In genomic region chr5:104003256-104003931, GRCm38 (mm10) we compare ENCODE assay signal across 11 mouse cellular contexts. TPM values are rescaled to one million over a fixed set of nuclear protein-coding genes. Genes with fewer than 3 reads are reported as not detected.
DNase-seq lines count a peak whose midpoint lies in the region; ATAC-seq lines count a peak whose summit lies in the region.
"Had no signal": no experiment of that assay in that cellular context is flagged by ENCODE, and none has a peak within 500 bp of the region (broad histone marks: within the 10 kb centered on the region; RNA-seq: fewer than 3 reads in every experiment).

No protein-coding gene starts in this region.

- H3K9ac ChIP-seq in embryonic facial prominence, embryonic 11.5 days (replicated peaks; ENCODE audit: low read length): no peak overlapping the region
- no peak overlapping the region for H3K9ac ChIP-seq in hindbrain, embryonic 15.5 days
- H3K9ac ChIP-seq in heart, embryonic 11.5 days (ENCODE audit: low read depth, low read length): no peak overlapping the region

- no peaks in the 10 kb centered on the region for H3K27me3 ChIP-seq in embryonic facial prominence, embryonic 11.5 days (ENCODE audit: control insufficient read depth, insufficient read depth, low read length)
- 0 out of 2 replicates have a peak, but pooled peaks cover 3% of the 10 kb centered on the region for H3K27me3 ChIP-seq in hindbrain, embryonic 15.5 days
- H3K27me3 ChIP-seq in heart, embryonic 11.5 days (ENCODE audit: control insufficient read depth, insufficient read depth, low read length): no peaks in the 10 kb centered on the region

- intact Hi-C loops in left cerebral cortex, postnatal 14 days (cut with DNase I): loop anchor here (5.0 kb wide), 1 partner anchor 34 kb away; no protein-coding TSS in a partner anchor

- H3K4me1 ChIP-seq in embryonic facial prominence, embryonic 11.5 days (ENCODE audit: control insufficient read depth, insufficient read depth, low read length): no peaks in the 10 kb centered on the region
- H3K4me1 ChIP-seq in hindbrain, embryonic 15.5 days (replicated peaks): 0 out of 2 replicates have a peak, but pooled peaks cover 5% of the 10 kb centered on the region
- H3K4me1 ChIP-seq in heart, embryonic 11.5 days (ENCODE audit: control insufficient read depth, insufficient read depth, low read length): no peaks in the 10 kb centered on the region

- DNase-seq in ES-CJ7 (ENCODE audit: low read depth, low spot score): peak; percentile 32
- peak; percentile 33 for DNase-seq in embryonic facial prominence, embryonic 11.5 days (ENCODE audit: low spot score)
- DNase-seq in lung, postnatal 36 days: peak; percentile 59
- DNase-seq in cerebellum, adult 9-10 months: no peak
- DNase-seq in left cerebral cortex, postnatal 14 days (ENCODE audit: low spot score in 2 of 2): no peak
- no peak for DNase-seq in gastrocnemius, postnatal 10 days
- DNase-seq: heart, postnatal 36 days had no signal

- H3K4me2 ChIP-seq in embryonic facial prominence, embryonic 11.5 days (ENCODE audit: low read depth, low read length): peak overlapping the region; percentile 27
- peak overlapping the region; percentile 46 for H3K4me2 ChIP-seq in hindbrain, embryonic 15.5 days
- H3K4me2 ChIP-seq in heart, embryonic 11.5 days: no peak overlapping the region

- 45% methylated on average over 15 of the region's 15 CpGs for WGBS in embryonic facial prominence, embryonic 11.5 days
- 54% methylated on average over 15 of the region's 15 CpGs for WGBS in hindbrain, embryonic 15.5 days
- 51% methylated on average over 15 of the region's 15 CpGs for WGBS in heart, embryonic 11.5 days (ENCODE audit: insufficient replicate concordance)

- H3K36me3 ChIP-seq in embryonic facial prominence, embryonic 11.5 days (replicated peaks; ENCODE audit: control insufficient read depth, insufficient read depth, low read depth, low read length): no peaks in the 10 kb centered on the region
- H3K36me3 ChIP-seq in hindbrain, embryonic 15.5 days: no peaks in the 10 kb centered on the region
- peaks cover 6% of the 10 kb centered on the region; the same call in 1 of the 2 replicates for H3K36me3 ChIP-seq in heart, embryonic 11.5 days (ENCODE audit: control insufficient read depth, insufficient read depth, low read length)

- ATAC-seq in embryonic facial prominence, embryonic 11.5 days (replicated peaks; ENCODE audit: insufficient number of reproducible peaks, low FRiP score, low TSS enrichment, low read depth): no peak
- no peak for ATAC-seq in hindbrain, embryonic 15.5 days (ENCODE audit: low FRiP score, low read depth)
- no peak for ATAC-seq in heart, embryonic 11.5 days (replicated peaks; ENCODE audit: insufficient number of reproducible peaks, low FRiP score, low TSS enrichment)

- H3K4me3 ChIP-seq in embryonic facial prominence, embryonic 11.5 days (ENCODE audit: low read depth, low read length): no peak overlapping the region
- peak overlapping the region; percentile 23 for H3K4me3 ChIP-seq in hindbrain, embryonic 15.5 days
- no peak overlapping the region for H3K4me3 ChIP-seq in heart, embryonic 11.5 days (ENCODE audit: low read depth, low read length)

- no peaks in the 10 kb centered on the region for H3K9me3 ChIP-seq in embryonic facial prominence, embryonic 11.5 days (replicated peaks; ENCODE audit: control insufficient read depth, low read length)
- no peaks in the 10 kb centered on the region for H3K9me3 ChIP-seq in hindbrain, embryonic 15.5 days
- no peaks in the 10 kb centered on the region for H3K9me3 ChIP-seq in heart, embryonic 11.5 days (replicated peaks; ENCODE audit: control insufficient read depth, low read length)

- no peak overlapping the region for H3K27ac ChIP-seq in embryonic facial prominence, embryonic 11.5 days (replicated peaks; ENCODE audit: low read depth, low read length)
- no peak overlapping the region for H3K27ac ChIP-seq in hindbrain, embryonic 15.5 days (replicated peaks)
- H3K27ac ChIP-seq in heart, embryonic 11.5 days (ENCODE audit: low read depth, low read length): no peak overlapping the region

RNA-seq across cellular contexts. Expression of gene Hsd17b11, which starts 18.3 kb away (rescaled TPM):
- polyA plus RNA-seq in embryonic facial prominence, embryonic 11.5 days (2014; fragmentation: Nextera tagmentation; extraction: Ambion mirVana): 1.4 and 1.8 TPM in 2 replicates
- 3.3 and 3.6 TPM in 2 replicates for polyA plus RNA-seq in hindbrain, embryonic 15.5 days (2015; fragmentation: Nextera tagmentation; extraction: Ambion mirVana)
- total RNA-seq in left cerebral cortex, postnatal 14 days (2021): 10 to 100 TPM; 30.3 to 32.4 TPM
- 4.2 and 5.3 TPM in 2 replicates for polyA plus RNA-seq in heart, embryonic 11.5 days (2014; fragmentation: Nextera tagmentation; extraction: Ambion mirVana)
- 10 to 100 TPM; 15.4 to 17.7 TPM for total RNA-seq in gastrocnemius, postnatal 10 days (2021)

RNA-seq across cellular contexts. Expression of gene Hsd17b13, which starts 26.2 kb away (rescaled TPM):
- polyA plus RNA-seq in embryonic facial prominence, embryonic 11.5 days (2014; fragmentation: Nextera tagmentation; extraction: Ambion mirVana): not detected in 2 replicates
- polyA plus RNA-seq in hindbrain, embryonic 15.5 days (2015; fragmentation: Nextera tagmentation; extraction: Ambion mirVana): not detected in 2 replicates
- 1 to 10 TPM; 1.4 to 2.4 TPM for total RNA-seq in left cerebral cortex, postnatal 14 days (2021)
- 0.20 TPM in 1 of 2 replicates, not detected in the other for polyA plus RNA-seq in heart, embryonic 11.5 days (2014; fragmentation: Nextera tagmentation; extraction: Ambion mirVana)
- total RNA-seq in gastrocnemius, postnatal 10 days (2021): under 1 TPM in 1 of 2 experiments, not detected in 1; 0.34 TPM
- total RNA-seq: heart, postnatal 36 days; layer of hippocampus, postnatal 14 days; megakaryocyte, adult 5-6 weeks had no signal

RNA-seq across cellular contexts. Expression of gene Nudt9, which starts 42.7 kb away (rescaled TPM):
- 66.9 and 73.6 TPM in 2 replicates for polyA plus RNA-seq in embryonic facial prominence, embryonic 11.5 days (2014; fragmentation: Nextera tagmentation; extraction: Ambion mirVana)
- 65.4 and 67.9 TPM in 2 replicates for polyA plus RNA-seq in hindbrain, embryonic 15.5 days (2015; fragmentation: Nextera tagmentation; extraction: Ambion mirVana)
- 10 to 100 TPM; 56.4 to 61.9 TPM for total RNA-seq in left cerebral cortex, postnatal 14 days (2021)
- 51.8 and 53.5 TPM in 2 replicates for polyA plus RNA-seq in heart, embryonic 11.5 days (2014; fragmentation: Nextera tagmentation; extraction: Ambion mirVana)
- 10 to 100 TPM; 43.7 to 48.9 TPM for total RNA-seq in gastrocnemius, postnatal 10 days (2021)

Comparison
In these comparisons a context has a peak if more than half of its experiments do, and no peak if none do; other contexts are left out.
1. DNase-seq: peak in ES-CJ7 (single experiment), embryonic facial prominence, embryonic 11.5 days (single experiment) and lung, postnatal 36 days (single experiment); none in cerebellum, adult 9-10 months (single experiment), left cerebral cortex, postnatal 14 days (0 of 2) and gastrocnemius, postnatal 10 days (single experiment).